Mouse (Mus musculus) hematopoietic multipotent progenitor cell, adult 10-12 weeks (in vitro differentiated cells): ENCODE data around the gene Vcan. TPM values are rescaled to one million over a fixed set of nuclear protein-coding genes. Genes with fewer than 3 reads are reported as not detected.

Experiments
- polyA plus RNA-seq: library from polyadenylated mRNA; stranded (reverse); fragments of >175 nt; gene quantifications from 2 replicates; pipeline ENCODE4 v1.2.3, GENCODE M21; 2012; ENCODE audit warnings: low replicate concordance

Vcan gene
- polyA plus RNA-seq, result 0.03 and 0.05 TPM in 2 replicates

DNA sequence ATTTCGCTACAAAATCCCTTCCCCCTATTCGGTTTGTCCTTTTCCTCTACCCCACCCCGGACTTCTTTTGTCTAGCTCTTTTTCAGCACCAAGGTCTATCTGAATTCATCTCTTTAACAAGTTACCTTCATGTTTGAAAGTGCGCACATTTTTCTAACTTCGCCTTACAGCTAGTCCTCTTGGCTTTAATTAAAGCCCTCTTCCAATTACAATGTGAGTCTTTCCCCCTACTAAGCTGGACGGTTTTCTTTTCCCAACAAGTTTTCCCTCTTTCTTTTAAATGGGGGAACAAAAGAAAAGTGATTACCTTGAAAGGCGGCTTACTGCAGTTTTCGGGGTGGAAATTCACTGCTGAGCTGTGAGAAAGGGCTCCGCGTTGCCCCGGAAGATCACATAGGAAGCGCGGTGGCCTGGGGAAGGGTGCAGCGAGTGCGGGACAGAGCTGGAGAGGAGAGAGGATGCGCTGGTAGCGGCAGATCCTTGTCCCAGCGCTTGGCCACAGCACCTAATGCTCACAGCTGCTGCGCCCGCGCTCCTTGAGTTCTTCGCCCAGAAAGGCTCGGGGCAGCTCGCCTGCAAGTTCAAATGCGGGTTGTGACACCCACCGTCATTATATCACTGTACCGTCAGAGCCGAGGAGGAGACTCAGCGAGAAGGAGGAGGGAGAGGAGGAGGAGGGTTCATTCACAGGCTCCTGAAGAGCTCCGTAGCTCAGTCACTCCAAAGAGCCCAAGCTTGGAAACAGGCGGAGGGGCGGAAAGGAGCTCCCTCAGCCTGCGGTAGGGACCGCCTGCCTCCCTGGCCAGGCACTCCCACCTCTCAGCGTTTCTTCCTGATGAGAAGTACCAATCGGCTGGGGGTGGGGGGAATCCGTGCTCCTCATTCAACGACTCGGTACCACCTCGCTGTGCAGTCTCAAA is at the start of gene Vcan:
TSS of gene Vcan (minus strand) at position 744 of the 920 bp plus-strand sequence.

Other genes with a start within 250 kb of the Vcan start
- not detected in 2 replicates for gene Hapln1, start 202.7 kb downstream of the Vcan start, polyA plus RNA-seq